Mouse (Mus musculus): ENCODE data around the gene Mmp9. TPM values are rescaled to one million over a fixed set of nuclear protein-coding genes. Genes with fewer than 3 reads are reported as not detected.

Mmp9 gene
- polyA plus RNA-seq (2012; fragmentation: generic; extraction: Trizol): 1.1 TPM
- long read RNA-seq, experiment 1: 0 reads
- long read RNA-seq, experiment 2, transcript Mmp9-201 (13 exons, 3,175 nt): major isoform, 5 of 6 reads
- long read RNA-seq, experiment 2, partial matches to known transcripts: 1 of 6 reads
- long read RNA-seq, experiment 2, other reads (novel, unspliced or antisense): 0 of 6 reads

DNA sequence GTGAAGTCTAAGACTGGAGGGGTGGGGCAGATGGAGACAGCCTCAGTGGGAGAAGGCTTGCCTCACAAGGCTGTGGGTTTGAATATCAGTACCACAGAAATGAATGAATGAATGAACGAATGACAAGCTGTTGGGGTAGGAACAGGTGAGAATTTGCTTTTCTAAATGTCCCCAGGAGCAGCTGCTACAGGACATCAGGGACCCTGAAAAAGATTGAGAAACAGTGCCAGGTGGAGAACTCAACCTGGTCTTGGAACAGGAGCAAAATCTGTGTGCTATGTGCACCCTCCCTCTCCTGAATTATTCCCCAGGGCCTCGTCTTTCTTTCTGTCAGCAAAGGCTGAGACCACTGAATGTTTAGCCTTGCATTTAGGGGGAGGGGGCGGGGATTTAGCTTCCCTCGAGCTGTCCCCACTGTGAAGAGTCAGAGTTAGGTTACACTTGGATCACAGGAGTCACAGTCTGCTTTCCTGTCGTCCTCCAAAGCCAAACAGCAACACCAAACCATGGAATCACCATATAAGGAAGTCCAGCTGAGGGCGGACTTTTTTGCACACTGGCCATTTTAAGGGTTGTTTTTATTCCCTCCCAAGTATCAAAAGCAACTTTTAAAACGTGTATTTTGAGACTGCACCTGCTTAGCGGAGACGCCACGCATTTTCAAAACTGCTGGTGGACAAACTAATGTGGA is at the start of gene Mmp9:
Mmp9 (plus strand) TSS at position 641 of the 691 bp plus-strand sequence.
- H3K79me2 ChIP-seq (ENCODE audit: control insufficient read depth, insufficient read depth): no peaks in the 10 kb centered on the region
- TF ChIP-seq MYOG (IDR thresholded peaks at IDR 0.05; ENCODE audit: control insufficient read depth, extremely low read depth, insufficient read length) (no peak), USF1 (IDR thresholded peaks at IDR 0.05; ENCODE audit: low read depth) (no peak), MYOD1 (IDR thresholded peaks at IDR 0.05; ENCODE audit: control insufficient read depth, insufficient read length, low read depth) (peak; percentile 66), CEBPB (IDR thresholded peaks at IDR 0.05; ENCODE audit: low read depth) (no peak), CTCF (IDR thresholded peaks at IDR 0.05; ENCODE audit: control insufficient read depth, insufficient read depth, insufficient read length) (no peak)
- H3K79me3 ChIP-seq (ENCODE audit: low read depth): no peaks in the 10 kb centered on the region
- H3ac ChIP-seq (ENCODE audit: control insufficient read depth, insufficient read length, low read depth): no peak within 1 kb of the TSS
- H3K4me3 ChIP-seq (ENCODE audit: insufficient read depth, poor library complexity, severe bottlenecking): no peak within 1 kb of the TSS
- no peaks in the 10 kb centered on the region for H3K36me3 ChIP-seq (ENCODE audit: control insufficient read depth, insufficient read depth)
- H3K27me3 ChIP-seq (ENCODE audit: control insufficient read depth, insufficient read depth, insufficient read length): no peaks in the 10 kb centered on the region

DNA sequence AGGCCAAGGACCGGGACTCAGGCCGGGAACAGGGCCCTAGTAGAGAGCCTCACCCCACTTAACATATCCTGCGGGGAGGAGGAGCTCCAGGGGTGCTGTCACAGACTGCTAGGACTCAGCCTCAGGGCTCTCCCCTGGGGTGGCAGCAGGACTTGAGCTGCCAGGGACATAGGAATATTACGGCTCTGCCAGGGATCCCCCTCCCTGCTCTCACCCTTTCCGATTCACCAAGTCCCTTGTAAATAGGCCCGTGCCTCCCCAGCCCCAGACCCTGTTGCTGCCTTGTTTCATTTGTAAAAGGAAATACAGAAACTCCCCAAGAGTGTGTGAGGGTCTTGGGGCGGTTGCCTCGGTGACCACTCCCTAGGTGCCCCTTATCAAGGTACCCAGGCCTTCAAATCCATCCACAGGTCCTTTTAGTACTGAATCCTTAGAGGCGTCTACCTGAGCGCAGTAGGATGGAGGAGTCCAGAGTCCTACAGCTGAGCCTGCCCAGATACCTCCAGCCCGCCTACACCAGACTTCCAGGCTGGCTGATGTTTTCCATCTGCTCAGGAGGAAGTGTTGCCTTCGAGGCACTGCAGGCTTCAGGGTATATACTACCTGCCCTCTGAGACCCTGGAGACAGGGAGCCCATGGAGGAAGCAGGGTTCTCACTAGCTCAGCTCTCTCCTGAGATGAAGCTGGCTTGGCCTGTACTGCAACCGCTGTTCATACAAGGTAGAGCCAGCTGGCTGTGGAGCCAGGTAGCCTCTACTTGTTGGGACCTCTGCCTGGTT is 49.3 kb upstream of the Mmp9 start:
- Histone ChIP-seq H3K79me2 (ENCODE audit: control insufficient read depth, insufficient read depth) (no peaks in the 10 kb centered on the region), H3K27me3 (ENCODE audit: control insufficient read depth, insufficient read depth, insufficient read length) (no peaks in the 10 kb centered on the region), H3ac (ENCODE audit: control insufficient read depth, insufficient read length, low read depth) (no peak overlapping the region), H3K36me3 (ENCODE audit: control insufficient read depth, insufficient read depth) (peaks cover 97% of the 10 kb centered on the region), H3K79me3 (ENCODE audit: low read depth) (no peaks in the 10 kb centered on the region), H3K4me3 (ENCODE audit: insufficient read depth, poor library complexity, severe bottlenecking) (no peak overlapping the region)
- TF ChIP-seq CTCF (IDR thresholded peaks at IDR 0.05; ENCODE audit: control insufficient read depth, insufficient read depth, insufficient read length): no peak
- TF ChIP-seq USF1 (IDR thresholded peaks at IDR 0.05; ENCODE audit: low read depth): no peak
- no peak for TF ChIP-seq MYOD1 (IDR thresholded peaks at IDR 0.05; ENCODE audit: control insufficient read depth, insufficient read length, low read depth)
- TF ChIP-seq MAX (IDR thresholded peaks at IDR 0.05): no peak
- no peak for TF ChIP-seq FOSL1 (IDR thresholded peaks at IDR 0.05; ENCODE audit: insufficient read depth, low read length, poor library complexity, severe bottlenecking)
- no peak for TF ChIP-seq MYOG (IDR thresholded peaks at IDR 0.05; ENCODE audit: control insufficient read depth, extremely low read depth, insufficient read length)
- TF ChIP-seq CEBPB (IDR thresholded peaks at IDR 0.05; ENCODE audit: low read depth): no peak

DNA sequence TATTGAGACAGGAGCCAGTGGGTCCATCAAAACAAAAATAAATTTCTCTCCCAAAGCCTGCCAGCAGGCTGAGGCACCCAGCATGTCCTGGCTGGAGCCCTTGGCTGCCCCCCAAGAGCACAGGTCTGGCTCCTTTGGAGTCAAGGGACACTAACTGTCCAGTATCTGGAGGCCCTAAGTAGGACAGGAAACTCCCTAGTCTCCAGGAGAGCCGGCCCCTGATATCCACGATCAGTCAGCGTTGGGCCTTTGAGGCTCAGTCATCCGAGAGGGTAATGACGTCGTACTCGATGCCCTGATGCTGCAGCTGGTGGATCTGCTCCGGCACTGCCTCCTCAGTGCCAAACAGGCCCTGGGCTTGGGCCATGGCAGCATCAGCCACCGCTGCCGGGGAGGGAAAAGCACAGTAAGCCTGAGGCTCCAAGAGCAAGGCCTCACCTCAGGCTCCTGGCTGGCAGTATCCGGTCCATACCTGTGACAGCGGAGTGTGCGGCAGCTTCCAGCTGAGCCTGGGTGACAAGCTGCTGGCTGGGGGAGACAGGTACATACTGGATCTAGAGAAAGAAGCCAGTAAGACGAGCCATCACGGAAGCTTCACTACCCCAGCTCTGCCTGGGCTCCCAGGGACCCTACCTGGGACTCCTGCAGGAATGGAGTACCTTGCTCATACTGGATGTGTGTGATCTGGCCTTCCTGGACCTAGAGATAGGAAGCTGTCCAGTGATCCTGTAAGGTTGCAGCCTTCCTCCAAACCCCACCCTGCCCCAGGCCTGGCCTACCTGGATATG is 48.5 kb upstream of the Mmp9 start:
- Histone ChIP-seq H3K79me2 (ENCODE audit: control insufficient read depth, insufficient read depth) (no peaks in the 10 kb centered on the region), H3K27me3 (ENCODE audit: control insufficient read depth, insufficient read depth, insufficient read length) (no peaks in the 10 kb centered on the region), H3K36me3 (ENCODE audit: control insufficient read depth, insufficient read depth) (peaks cover 97% of the 10 kb centered on the region), H3K79me3 (ENCODE audit: low read depth) (no peaks in the 10 kb centered on the region), H3K4me3 (ENCODE audit: insufficient read depth, poor library complexity, severe bottlenecking) (no peak overlapping the region), H3ac (ENCODE audit: control insufficient read depth, insufficient read length, low read depth) (no peak overlapping the region)
- no peak for TF ChIP-seq MYOD1 (IDR thresholded peaks at IDR 0.05; ENCODE audit: control insufficient read depth, insufficient read length, low read depth)
- TF ChIP-seq MAX (IDR thresholded peaks at IDR 0.05): no peak
- TF ChIP-seq FOSL1 (IDR thresholded peaks at IDR 0.05; ENCODE audit: insufficient read depth, low read length, poor library complexity, severe bottlenecking): no peak
- no peak for TF ChIP-seq MYOG (IDR thresholded peaks at IDR 0.05; ENCODE audit: control insufficient read depth, extremely low read depth, insufficient read length)
- TF ChIP-seq CEBPB (IDR thresholded peaks at IDR 0.05; ENCODE audit: low read depth): no peak
- no peak for TF ChIP-seq CTCF (IDR thresholded peaks at IDR 0.05; ENCODE audit: control insufficient read depth, insufficient read depth, insufficient read length)
- TF ChIP-seq USF1 (IDR thresholded peaks at IDR 0.05; ENCODE audit: low read depth): no peak

DNA sequence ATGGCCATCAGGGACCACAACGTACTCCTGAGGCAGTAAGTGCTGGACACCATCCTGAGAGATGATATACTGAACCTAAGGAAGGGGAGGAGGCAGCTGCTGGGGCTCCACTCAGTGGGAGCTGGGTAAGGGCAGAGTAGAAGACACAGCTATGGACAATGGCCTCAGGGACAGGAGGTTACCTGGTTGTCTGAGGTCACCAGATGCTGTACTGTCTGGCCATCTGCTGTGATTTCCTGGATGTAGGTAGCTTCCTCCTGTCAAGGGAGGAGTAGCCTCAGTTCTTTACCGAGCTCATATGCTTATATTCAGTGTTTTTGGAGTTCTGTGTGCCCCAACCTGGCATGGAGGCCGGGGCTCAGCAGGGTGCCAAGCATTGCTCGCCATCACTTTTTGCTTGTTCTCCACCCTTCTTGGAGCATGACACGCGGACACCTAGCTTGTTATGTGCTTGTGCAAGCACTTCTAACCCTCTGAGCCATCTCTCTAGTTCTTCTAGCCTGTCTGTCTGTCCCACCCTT is 47.8 kb upstream of the Mmp9 start:
- TF ChIP-seq MYOG (IDR thresholded peaks at IDR 0.05; ENCODE audit: control insufficient read depth, extremely low read depth, insufficient read length) (no peak), MAX (IDR thresholded peaks at IDR 0.05) (no peak), USF1 (IDR thresholded peaks at IDR 0.05; ENCODE audit: low read depth) (no peak), CTCF (IDR thresholded peaks at IDR 0.05; ENCODE audit: control insufficient read depth, insufficient read depth, insufficient read length) (no peak), MYOD1 (IDR thresholded peaks at IDR 0.05; ENCODE audit: control insufficient read depth, insufficient read length, low read depth) (no peak), CEBPB (IDR thresholded peaks at IDR 0.05; ENCODE audit: low read depth) (no peak), FOSL1 (IDR thresholded peaks at IDR 0.05; ENCODE audit: insufficient read depth, low read length, poor library complexity, severe bottlenecking) (no peak)
- no peak overlapping the region for H3K4me3 ChIP-seq (ENCODE audit: insufficient read depth, poor library complexity, severe bottlenecking)
- no peaks in the 10 kb centered on the region for H3K79me2 ChIP-seq (ENCODE audit: control insufficient read depth, insufficient read depth)
- H3K27me3 ChIP-seq (ENCODE audit: control insufficient read depth, insufficient read depth, insufficient read length): no peaks in the 10 kb centered on the region
- no peaks in the 10 kb centered on the region for H3K79me3 ChIP-seq (ENCODE audit: low read depth)
- peaks cover 97% of the 10 kb centered on the region for H3K36me3 ChIP-seq (ENCODE audit: control insufficient read depth, insufficient read depth)
- H3ac ChIP-seq (ENCODE audit: control insufficient read depth, insufficient read length, low read depth): no peak overlapping the region

DNA sequence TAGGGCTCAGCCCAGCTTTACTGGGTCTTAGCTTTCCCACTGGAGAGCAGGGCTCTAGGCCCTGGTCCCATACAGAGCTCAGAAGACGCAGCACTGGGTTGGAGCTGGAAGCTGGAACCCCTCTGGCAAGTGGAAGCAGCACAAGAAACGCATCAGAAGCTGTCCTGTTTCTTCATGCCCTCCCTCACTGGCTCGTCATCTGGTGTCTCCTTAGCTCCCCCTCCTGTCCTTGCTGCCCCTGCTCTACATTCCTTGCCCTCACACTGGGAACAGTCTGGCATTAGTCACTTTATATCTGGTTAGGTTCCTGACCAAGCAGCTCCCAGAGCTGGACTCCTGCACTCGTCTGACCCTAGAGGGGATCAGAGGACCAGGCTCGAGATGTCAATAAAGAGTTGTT is 46.5 kb upstream of the Mmp9 start:
- TF ChIP-seq CTCF (IDR thresholded peaks at IDR 0.05; ENCODE audit: control insufficient read depth, insufficient read depth, insufficient read length): no peak
- no peak for TF ChIP-seq USF1 (IDR thresholded peaks at IDR 0.05; ENCODE audit: low read depth)
- TF ChIP-seq MYOD1 (IDR thresholded peaks at IDR 0.05; ENCODE audit: control insufficient read depth, insufficient read length, low read depth): no peak
- TF ChIP-seq FOSL1 (IDR thresholded peaks at IDR 0.05; ENCODE audit: insufficient read depth, low read length, poor library complexity, severe bottlenecking): no peak
- no peak for TF ChIP-seq MYOG (IDR thresholded peaks at IDR 0.05; ENCODE audit: control insufficient read depth, extremely low read depth, insufficient read length)
- no peak for TF ChIP-seq CEBPB (IDR thresholded peaks at IDR 0.05; ENCODE audit: low read depth)
- no peak for TF ChIP-seq MAX (IDR thresholded peaks at IDR 0.05)
- peaks cover 97% of the 10 kb centered on the region for H3K36me3 ChIP-seq (ENCODE audit: control insufficient read depth, insufficient read depth)
- H3ac ChIP-seq (ENCODE audit: control insufficient read depth, insufficient read length, low read depth): no peak overlapping the region
- no peaks in the 10 kb centered on the region for H3K79me3 ChIP-seq (ENCODE audit: low read depth)
- H3K79me2 ChIP-seq (ENCODE audit: control insufficient read depth, insufficient read depth): no peaks in the 10 kb centered on the region
- H3K4me3 ChIP-seq (ENCODE audit: insufficient read depth, poor library complexity, severe bottlenecking): no peak overlapping the region
- no peaks in the 10 kb centered on the region for H3K27me3 ChIP-seq (ENCODE audit: control insufficient read depth, insufficient read depth, insufficient read length)
